Mouse (Mus musculus) stomach, embryonic 15.5 days (tissue): Measurements from ENCODE around the gene Add3. TPM values are rescaled to one million over a fixed set of nuclear protein-coding genes. Genes with fewer than 3 reads are reported as not detected.

Source experiments
- ATAC-seq: fragments of 200-750 bp; cut with Nextera tagmentation; 2 replicates; pipeline ENCODE4 v1.8.0; 2017; ENCODE audit warnings: low read depth, moderate number of reproducible peaks, moderate TSS enrichment; ENCODE audit not compliant: insufficient read depth, low FRiP score
- H3K27ac ChIP-seq: fragments of 300-500 bp; sonication (generic); 2 replicates; pipeline ENCODE4 v1.5.1; 2015; ENCODE audit warnings: mild to moderate bottlenecking, inconsistent platforms
- H3K27me3 ChIP-seq: fragments of 300-500 bp; sonication (generic); replicated peaks from 2 replicates; pipeline ENCODE4 v1.6.1; 2015; ENCODE audit warnings: inconsistent platforms
- H3K36me3 ChIP-seq: fragments of 300-500 bp; sonication (generic); 2 replicates; pipeline ENCODE4 v1.6.1; 2015; ENCODE audit warnings: inconsistent platforms
- H3K4me1 ChIP-seq: fragments of 300-500 bp; sonication (generic); 2 replicates; pipeline ENCODE4 v1.6.1; 2015; ENCODE audit warnings: inconsistent platforms
- H3K4me2 ChIP-seq: fragments of 300-500 bp; sonication (generic); 2 replicates; pipeline ENCODE4 v1.6.1; 2015; ENCODE audit warnings: mild to moderate bottlenecking, inconsistent platforms
- H3K4me3 ChIP-seq: fragments of 300-500 bp; sonication (generic); replicated peaks from 2 replicates; pipeline ENCODE4 v1.5.1; 2015; ENCODE audit warnings: inconsistent platforms
- H3K9ac ChIP-seq: fragments of 300-500 bp; sonication (generic); 2 replicates; pipeline ENCODE4 v1.6.1; 2015; ENCODE audit warnings: inconsistent platforms
- H3K9me3 ChIP-seq: fragments of 300-500 bp; sonication (generic); 2 replicates; pipeline ENCODE4 v1.6.1; 2016; ENCODE audit warnings: inconsistent platforms
- WGBS: fragments of 180-500 bp; shearing (Covaris S2); methylation state at CpG from one replicate; pipeline ENCODE4 v1.1.7; 2015; 5-methylcytosine and 5-hydroxymethylcytosine counted together
- polyA plus RNA-seq: library from polyadenylated mRNA; unstranded; fragments of >200 nt; fragmentation: Nextera tagmentation; extraction: Ambion mirVana; gene quantifications from 2 replicates; pipeline ENCODE4 v1.2.1, GENCODE M21; 2015

The Add3 gene
- polyA plus RNA-seq, 1 experiment from 2014 or later = 89.0 TPM

DNA sequence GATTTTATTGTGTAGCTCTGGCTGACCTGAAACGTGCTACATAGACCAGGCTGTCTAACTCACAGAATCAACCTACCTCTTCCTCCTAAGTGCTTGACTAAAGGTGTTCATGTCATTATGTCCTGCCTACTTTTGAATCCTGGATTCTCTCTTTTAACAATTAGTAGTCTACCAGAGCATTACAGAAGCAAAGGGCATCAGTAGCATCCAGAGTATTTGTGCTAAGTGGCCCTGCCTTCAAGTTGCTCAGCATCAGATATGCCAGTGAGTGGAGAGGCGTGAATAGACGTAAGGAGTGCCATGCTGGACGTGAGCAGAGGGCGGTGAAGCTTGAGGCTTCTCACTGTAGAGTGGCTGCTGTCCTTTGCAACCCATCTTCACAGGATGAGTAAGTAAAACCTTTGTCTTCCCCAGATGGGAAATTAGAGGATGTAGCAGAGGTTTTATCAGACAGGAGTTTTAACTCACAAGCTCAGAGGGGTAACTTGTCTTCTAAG is 48.5 kb downstream of the Add3 start:
- Histone ChIP-seq H3K4me3 (no peak overlapping the region), H3K27ac (no peak overlapping the region), H3K4me1 (peaks cover 29% of the 10 kb centered on the region), H3K9ac (no peak overlapping the region), H3K36me3 (no peaks in the 10 kb centered on the region), H3K9me3 (no peaks in the 10 kb centered on the region), H3K27me3 (no peaks in the 10 kb centered on the region), H3K4me2 (no peak overlapping the region)
- WGBS = 74% methylated on average over 5 of the region's 5 CpGs
- ATAC-seq = no peak

DNA sequence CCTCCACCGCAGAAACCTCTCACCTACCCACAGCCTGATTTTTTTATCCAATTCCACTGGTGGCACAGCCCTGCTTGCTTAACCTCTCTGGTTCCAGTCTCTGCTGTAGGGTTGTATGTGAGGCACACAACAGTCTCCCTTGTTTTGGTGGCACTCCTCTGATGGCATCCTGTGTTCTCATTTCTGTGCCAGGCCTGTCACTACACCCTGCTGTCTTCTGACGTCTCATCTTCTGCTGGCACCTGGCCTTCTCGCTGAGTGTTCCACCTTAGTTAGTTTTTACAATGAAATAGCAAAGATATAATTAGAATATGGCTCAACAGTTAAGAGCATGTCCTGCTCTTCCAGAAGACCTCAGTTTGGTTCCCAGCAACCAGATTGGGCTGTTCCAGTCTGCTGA is 49.5 kb downstream of the Add3 start:
- 92% methylated on average over 3 of the region's 3 CpGs for WGBS
- Histone ChIP-seq H3K4me3 (no peak overlapping the region), H3K4me1 (peaks cover 24% of the 10 kb centered on the region; the same call in 1 of the 2 replicates)

DNA sequence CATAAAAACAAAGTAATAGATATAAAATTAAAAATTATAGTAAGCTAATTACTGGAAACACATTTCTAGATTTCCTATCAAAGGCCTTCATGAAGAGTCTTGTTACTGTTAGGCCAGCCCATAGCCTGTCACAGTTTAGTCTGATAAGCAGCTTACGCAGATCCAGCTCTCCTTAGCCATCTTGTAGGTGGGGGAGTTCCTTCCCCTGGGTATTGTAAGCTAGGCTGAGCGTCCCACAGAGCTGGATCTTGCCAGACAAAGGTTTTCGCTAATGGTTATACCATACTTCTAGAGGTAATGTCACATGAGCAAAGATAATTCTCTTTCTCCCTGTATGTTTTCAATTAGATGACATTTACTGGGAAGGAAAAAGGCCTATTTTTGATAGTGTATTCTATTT is 50.0 kb downstream of the Add3 start:
- Histone ChIP-seq H3K9ac (no peak overlapping the region), H3K4me1 (peaks cover 21% of the 10 kb centered on the region; the same call in 1 of the 2 replicates), H3K4me2 (no peak overlapping the region), H3K4me3 (no peak overlapping the region), H3K36me3 (no peaks in the 10 kb centered on the region), H3K27ac (no peak overlapping the region), H3K27me3 (no peaks in the 10 kb centered on the region), H3K9me3 (no peaks in the 10 kb centered on the region)
- 77% methylated on average over 3 of the region's 3 CpGs for WGBS
- no peak for ATAC-seq

More for the DNA sequence above, 49.5 kb downstream of the Add3 start:
- no peak overlapping the region for H3K27ac ChIP-seq
- ATAC-seq = no peak
- H3K36me3 ChIP-seq = no peaks in the 10 kb centered on the region
- H3K27me3 ChIP-seq = no peaks in the 10 kb centered on the region
- H3K4me2 ChIP-seq = no peak overlapping the region
- H3K9ac ChIP-seq = no peak overlapping the region
- H3K9me3 ChIP-seq = no peaks in the 10 kb centered on the region

DNA sequence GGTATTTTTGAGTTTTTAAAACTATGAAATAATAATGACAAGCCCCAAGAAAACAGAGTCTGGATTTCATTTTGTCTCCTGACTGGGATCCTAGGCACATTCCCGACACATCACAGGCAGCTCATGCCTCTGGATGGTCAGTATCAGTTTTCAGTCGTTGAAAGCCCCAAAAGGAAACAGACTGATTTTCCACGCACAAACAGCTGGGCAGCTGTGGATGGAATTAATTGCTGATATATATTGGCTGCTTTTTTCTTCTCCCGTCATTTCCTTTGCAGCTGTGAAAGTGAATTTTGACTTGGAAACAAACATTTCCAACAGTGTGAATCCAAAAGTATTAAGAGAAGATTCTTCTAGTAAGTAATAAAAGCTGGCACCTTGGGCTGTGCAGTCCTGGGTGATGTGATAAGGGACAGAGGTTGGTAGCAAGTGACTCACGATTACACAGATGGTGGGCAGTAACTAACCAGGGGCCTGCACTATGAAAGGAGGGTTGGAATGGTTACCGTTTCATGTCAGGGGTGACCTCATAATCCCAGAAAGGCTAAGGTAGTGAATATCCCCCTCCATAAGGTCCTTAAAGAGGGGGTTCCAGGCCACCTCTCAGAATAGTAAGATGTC is 51.7 kb downstream of the Add3 start:
- ATAC-seq = no peak
- Histone ChIP-seq H3K9me3 (no peaks in the 10 kb centered on the region), H3K27ac (no peak overlapping the region), H3K4me1 (peaks cover 14% of the 10 kb centered on the region; the same call in 1 of the 2 replicates), H3K9ac (no peak overlapping the region), H3K4me2 (no peak overlapping the region), H3K27me3 (no peaks in the 10 kb centered on the region), H3K4me3 (no peak overlapping the region), H3K36me3 (no peaks in the 10 kb centered on the region)
- 40% methylated on average over 6 of the region's 6 CpGs for WGBS

- 80% methylated on average over 2 of the region's 2 CpGs for WGBS
- no peak for ATAC-seq
- Histone ChIP-seq H3K9ac (no peak overlapping the region), H3K4me3 (no peak overlapping the region), H3K27ac (no peak overlapping the region), H3K9me3 (no peaks in the 10 kb centered on the region), H3K4me2 (no peak overlapping the region), H3K4me1 (0 out of 2 replicates have a peak, but pooled peaks cover 11% of the 10 kb centered on the region), H3K27me3 (no peaks in the 10 kb centered on the region), H3K36me3 (no peaks in the 10 kb centered on the region)
These were observed 52.9 kb downstream of the Add3 start for GRCm38 (mm10) chr19:53193190-53193589.

DNA sequence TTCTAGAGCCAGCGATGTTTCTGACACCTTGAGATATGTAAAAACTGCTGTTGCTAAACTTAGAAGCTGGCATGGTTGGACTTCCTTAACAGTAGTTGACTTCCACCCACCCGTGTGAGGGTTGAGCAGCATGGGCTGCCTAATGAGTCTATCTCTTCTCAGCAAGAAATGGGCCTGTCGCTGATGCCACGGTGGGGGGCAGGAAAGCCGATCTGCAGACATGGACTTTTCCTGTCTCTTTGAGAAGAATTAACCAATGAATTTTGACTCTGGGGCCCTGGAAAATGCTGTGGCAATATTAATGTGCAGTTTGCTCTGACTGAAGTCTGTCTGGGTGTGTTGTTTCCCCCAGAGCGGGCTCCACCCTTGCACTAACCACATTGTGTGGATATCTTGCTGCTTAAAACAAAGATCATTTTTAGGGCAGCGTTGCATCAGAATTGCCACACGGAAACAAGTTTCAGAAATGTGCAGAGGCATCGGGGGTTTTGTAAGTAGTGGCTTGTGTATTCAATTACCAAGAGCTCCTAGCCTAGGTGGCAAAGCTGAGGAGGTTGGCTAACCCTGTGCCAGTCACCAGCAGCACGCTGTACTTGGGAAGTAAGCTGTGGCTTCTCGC is 53.8 kb downstream of the Add3 start:
- Histone ChIP-seq H3K9ac (no peak overlapping the region), H3K36me3 (no peaks in the 10 kb centered on the region), H3K4me2 (peak overlapping the region; percentile 22; the same call in 1 of the 2 replicates), H3K27ac (peak overlapping the region; percentile 55; the same call in 1 of the 2 replicates), H3K4me1 (0 out of 2 replicates have a peak, but pooled peaks cover 11% of the 10 kb centered on the region), H3K9me3 (no peaks in the 10 kb centered on the region), H3K4me3 (no peak overlapping the region), H3K27me3 (no peaks in the 10 kb centered on the region)
- ATAC-seq = peak; percentile 61; the same call in 1 of the 2 replicates
- WGBS = 60% methylated on average over 11 of the region's 11 CpGs

GRCm38 (mm10) chr19:53194751-53195520 is 54.7 kb downstream of the Add3 start:
- Histone ChIP-seq H3K27me3 (no peaks in the 10 kb centered on the region), H3K27ac (peak overlapping the region; percentile 28; the same call in 1 of the 2 replicates), H3K4me1 (0 out of 2 replicates have a peak, but pooled peaks cover 11% of the 10 kb centered on the region), H3K4me2 (no peak overlapping the region), H3K36me3 (no peaks in the 10 kb centered on the region), H3K4me3 (no peak overlapping the region), H3K9me3 (no peaks in the 10 kb centered on the region), H3K9ac (no peak overlapping the region)
- WGBS = 62% methylated on average over 9 of the region's 9 CpGs
- ATAC-seq = no peak

GRCm38 (mm10) chr19:53196961-53197360 is 56.7 kb downstream of the Add3 start:
- H3K36me3 ChIP-seq = no peaks in the 10 kb centered on the region
- no peak overlapping the region for H3K4me2 ChIP-seq
- no peaks in the 10 kb centered on the region for H3K27me3 ChIP-seq
- 0 out of 2 replicates have a peak, but pooled peaks cover 9% of the 10 kb centered on the region for H3K4me1 ChIP-seq
- no peak overlapping the region for H3K27ac ChIP-seq
- ATAC-seq = no peak
- no peak overlapping the region for H3K9ac ChIP-seq
- no peak overlapping the region for H3K4me3 ChIP-seq
- no peaks in the 10 kb centered on the region for H3K9me3 ChIP-seq
- 88% methylated on average over 10 of the region's 10 CpGs for WGBS

GRCm38 (mm10) chr19:53197766-53198165 is 57.5 kb downstream of the Add3 start:
- Histone ChIP-seq H3K9ac (no peak overlapping the region), H3K4me3 (no peak overlapping the region), H3K27me3 (no peaks in the 10 kb centered on the region), H3K4me1 (0 out of 2 replicates have a peak, but pooled peaks cover 9% of the 10 kb centered on the region), H3K9me3 (no peaks in the 10 kb centered on the region), H3K27ac (no peak overlapping the region), H3K4me2 (no peak overlapping the region), H3K36me3 (0 out of 2 replicates have a peak, but pooled peaks cover 2% of the 10 kb centered on the region)
- no peak for ATAC-seq
- WGBS = 76% methylated on average over 7 of the region's 7 CpGs

GRCm38 (mm10) chr19:53198706-53199572 is 58.7 kb downstream of the Add3 start:
- H3K4me3 ChIP-seq = no peak overlapping the region
- H3K9me3 ChIP-seq = no peaks in the 10 kb centered on the region
- 0 out of 2 replicates have a peak, but pooled peaks cover 2% of the 10 kb centered on the region for H3K36me3 ChIP-seq
- no peak overlapping the region for H3K27ac ChIP-seq
- H3K4me1 ChIP-seq = 0 out of 2 replicates have a peak, but pooled peaks cover 6% of the 10 kb centered on the region
- ATAC-seq = no peak
- 77% methylated on average over 17 of the region's 17 CpGs for WGBS
- no peaks in the 10 kb centered on the region for H3K27me3 ChIP-seq
- H3K4me2 ChIP-seq = no peak overlapping the region
- H3K9ac ChIP-seq = no peak overlapping the region

GRCm38 (mm10) chr19:53199711-53200110 is 59.5 kb downstream of the Add3 start:
- H3K27ac ChIP-seq = no peak overlapping the region
- no peak for ATAC-seq
- H3K9me3 ChIP-seq = no peaks in the 10 kb centered on the region
- no peak overlapping the region for H3K4me3 ChIP-seq
- no peak overlapping the region for H3K9ac ChIP-seq
- no peak overlapping the region for H3K4me2 ChIP-seq
- H3K4me1 ChIP-seq = 0 out of 2 replicates have a peak, but pooled peaks cover 2% of the 10 kb centered on the region
- H3K36me3 ChIP-seq = 0 out of 2 replicates have a peak, but pooled peaks cover 2% of the 10 kb centered on the region
- WGBS = 90% methylated on average over 9 of the region's 9 CpGs
- H3K27me3 ChIP-seq = no peaks in the 10 kb centered on the region
